9 mouse cellular contexts compared by ENCODE assay signal in genomic region chr3:101506970-101507702, GRCm38 (mm10).
DNase-seq lines count a peak whose midpoint lies in the region; ATAC-seq lines count a peak whose summit lies in the region.
"Had no signal": no experiment of that assay in that cellular context is flagged by ENCODE, and none has a peak within 500 bp of the region (broad histone marks: within the 10 kb centered on the region; RNA-seq: fewer than 3 reads in every experiment).

No protein-coding gene starts in this region.

- no peak overlapping the region for H3K4me2 ChIP-seq in liver, embryonic 13.5 days
- no peak overlapping the region for H3K4me2 ChIP-seq in neural tube, embryonic 15.5 days

- peak; percentile 77 for DNase-seq in ovary, adult 18-20 months (ENCODE audit: low spot score)
- DNase-seq in ovary, postnatal 10 days (ENCODE audit: low spot score), result no peak
- peak; percentile 73 for DNase-seq in heart, postnatal 14 days
- no peak for DNase-seq in liver, embryonic 13.5 days
- DNase-seq in testis, postnatal 14 days (ENCODE audit: low spot score), result peak; percentile 79
- no peak for DNase-seq in right cerebral cortex, postnatal 25 days
- no peak for DNase-seq in urinary bladder, adult 2 months (ENCODE audit: low spot score)
- DNase-seq: cerebellum, postnatal 36 days had no signal

- ATAC-seq in liver, embryonic 13.5 days (ENCODE audit: low read depth), result 0 out of 2 replicates have a peak, but pooled peaks have one; percentile 31
- ATAC-seq in neural tube, embryonic 15.5 days (ENCODE audit: low FRiP score), result no peak

- no peak overlapping the region for H3K9ac ChIP-seq in liver, embryonic 13.5 days
- no peak overlapping the region for H3K9ac ChIP-seq in neural tube, embryonic 15.5 days (replicated peaks)

- 0 out of 2 replicates have a peak, but pooled peaks cover 3% of the 10 kb centered on the region for H3K27me3 ChIP-seq in liver, embryonic 13.5 days
- H3K27me3 ChIP-seq in neural tube, embryonic 15.5 days (replicated peaks), result no peaks in the 10 kb centered on the region

- H3K27ac ChIP-seq in liver, embryonic 13.5 days, result no peak overlapping the region
- H3K27ac ChIP-seq in neural tube, embryonic 15.5 days (replicated peaks), result no peak overlapping the region

- no peak overlapping the region for H3K4me3 ChIP-seq in liver, embryonic 13.5 days (replicated peaks)
- H3K4me3 ChIP-seq in neural tube, embryonic 15.5 days (replicated peaks), result no peak overlapping the region

- 15% methylated on average over 14 of the region's 14 CpGs for WGBS in liver, embryonic 13.5 days (ENCODE audit: insufficient replicate concordance)
- 81% methylated on average over 14 of the region's 14 CpGs for WGBS in neural tube, embryonic 15.5 days

- H3K36me3 ChIP-seq in liver, embryonic 13.5 days, result no peaks in the 10 kb centered on the region
- no peaks in the 10 kb centered on the region for H3K36me3 ChIP-seq in neural tube, embryonic 15.5 days

- intact Hi-C loops in heart, postnatal 14 days (cut with DNase I), result loop anchor here (2.0 to 5.0 kb wide), 4 partner anchors 45 to 300 kb away; no protein-coding TSS in a partner anchor

- H3K4me1 ChIP-seq in liver, embryonic 13.5 days (replicated peaks), result peaks cover 15% of the 10 kb centered on the region
- H3K4me1 ChIP-seq in neural tube, embryonic 15.5 days, result peaks cover 15% of the 10 kb centered on the region

- H3K9me3 ChIP-seq in liver, embryonic 13.5 days (replicated peaks), result no peaks in the 10 kb centered on the region
- no peaks in the 10 kb centered on the region for H3K9me3 ChIP-seq in neural tube, embryonic 15.5 days (replicated peaks)

Comparison
In these comparisons a context has a peak if more than half of its experiments do, and no peak if none do; other contexts are left out.
1. DNase-seq: peak in ovary, adult 18-20 months (single experiment), heart, postnatal 14 days (2 of 2) and testis, postnatal 14 days (single experiment); none in ovary, postnatal 10 days (single experiment), liver, embryonic 13.5 days (single experiment), right cerebral cortex, postnatal 25 days (single experiment) and urinary bladder, adult 2 months (single experiment).